16 mouse cellular contexts compared by ENCODE assay signal in genomic region chr7:66891431-66891830, GRCm38 (mm10).
"Had no signal": no experiment of that assay in that cellular context is flagged by ENCODE, and none has a peak within 500 bp of the region (broad histone marks: within the 10 kb centered on the region; RNA-seq: fewer than 3 reads in every experiment).

No protein-coding gene starts in this region.

- H3K9me3 ChIP-seq: midbrain, embryonic 15.5 days; neural tube, embryonic 13.5 days had no signal

- ATAC-seq: midbrain, embryonic 15.5 days had no signal

- H3K27me3 ChIP-seq: midbrain, embryonic 15.5 days; neural tube, embryonic 13.5 days had no signal

- H3K9ac ChIP-seq: liver, embryonic 14.5 days; midbrain, embryonic 15.5 days; neural tube, embryonic 13.5 days had no signal

- H3K4me3 ChIP-seq: layer of hippocampus, adult 2 months; midbrain, embryonic 15.5 days; neural tube, embryonic 13.5 days had no signal

- H3K4me2 ChIP-seq: midbrain, embryonic 11.5 days; midbrain, embryonic 15.5 days; neural tube, embryonic 13.5 days had no signal

- H3K36me3 ChIP-seq: midbrain, embryonic 15.5 days; neural tube, embryonic 13.5 days had no signal

- H3K27ac ChIP-seq: layer of hippocampus, adult 2 months; liver, embryonic 14.5 days; midbrain, embryonic 15.5 days; neural tube, embryonic 13.5 days had no signal

- DNase-seq: kidney, adult 11 months; kidney, adult 9 months; kidney, postnatal 10 days; kidney, postnatal 4 days; liver; lung, adult 18-20 months; retina, postnatal 1 day; right cerebral cortex, postnatal 4 days; spleen, adult 18-20 months; thymus, adult 18-20 months; thymus, postnatal 14 days had no signal

- H3K4me1 ChIP-seq: midbrain, embryonic 15.5 days; neural tube, embryonic 13.5 days had no signal
